Mouse (Mus musculus) liver, embryonic 14.5 days (tissue): ENCODE data around the gene E2f3. TPM values are rescaled to one million over a fixed set of nuclear protein-coding genes. Genes with fewer than 3 reads are reported as not detected.

Source experiments
- ATAC-seq: fragments of 200-750 bp; cut with Nextera tagmentation; 2 replicates; pipeline ENCODE4 v1.8.0; 2017; ENCODE audit warnings: moderate number of reproducible peaks, mild to moderate bottlenecking, moderate library complexity; ENCODE audit not compliant: insufficient read depth
- DNase-seq, 3 experiments: peaks; one replicate each; pipeline ENCODE4 v3.0.0-alpha.2; 2012 to 2013; ENCODE audit warnings: low read depth in 3 of 3, low spot score in 3 of 3
- H3K27ac ChIP-seq: fragments of 300-500 bp; sonication (generic); 2 replicates; pipeline ENCODE4 v1.5.1; 2014; ENCODE audit warnings: moderate library complexity, mild to moderate bottlenecking, control low read depth, inconsistent platforms
- H3K27me3 ChIP-seq: fragments of 300-500 bp; sonication (generic); 2 replicates; pipeline ENCODE4 v1.6.1; 2014; ENCODE audit warnings: mild to moderate bottlenecking, low read length, moderate library complexity; ENCODE audit not compliant: control insufficient read depth, insufficient read depth
- H3K36me3 ChIP-seq: fragments of 300-500 bp; sonication (generic); replicated peaks from 2 replicates; pipeline ENCODE4 v1.6.1; 2014; ENCODE audit warnings: low read depth; ENCODE audit not compliant: control insufficient read depth, insufficient read depth
- H3K4me1 ChIP-seq, 2 experiments: fragments of 200-500 bp in 1 of 2; fragments of 300-500 bp in 1 of 2; sonication (generic) in 1 of 2; replicated peaks; 2 replicates each; pipeline ENCODE4 v1.6.1; 2012 to 2014; ENCODE audit warnings: antibody characterized with exemption in 1 of 2, inconsistent platforms in 1 of 2, low read length in 1 of 2; ENCODE audit not compliant: control insufficient read depth in 2 of 2, insufficient read depth in 2 of 2
- H3K4me2 ChIP-seq: fragments of 300-500 bp; sonication (generic); 2 replicates; pipeline ENCODE4 v1.6.1; 2014; ENCODE audit warnings: low read depth, mild to moderate bottlenecking, control low read depth, moderate library complexity
- H3K4me3 ChIP-seq, 2 experiments: fragments of 200-500 bp in 1 of 2; fragments of 300-500 bp in 1 of 2; sonication (generic) in 1 of 2; 2 replicates each; pipeline ENCODE4 v1.5.1; 2012 to 2014; ENCODE audit warnings: low read depth in 2 of 2, low read length in 2 of 2, mild to moderate bottlenecking in 2 of 2, control low read depth in 1 of 2, inconsistent platforms in 1 of 2, moderate library complexity in 1 of 2; ENCODE audit not compliant: insufficient read depth in 1 of 2
- H3K9ac ChIP-seq: fragments of 300-500 bp; sonication (generic); replicated peaks from 2 replicates; pipeline ENCODE4 v1.6.1; 2014; ENCODE audit warnings: mild to moderate bottlenecking, control low read depth, moderate library complexity
- H3K9me3 ChIP-seq: fragments of 300-500 bp; sonication (generic); 2 replicates; pipeline ENCODE4 v1.6.1; 2016; ENCODE audit warnings: low read length, mixed read lengths; ENCODE audit not compliant: control insufficient read depth
- CTCF ChIP-seq: IDR thresholded peaks from 2 replicates; pipeline ENCODE4 v1.5.1; 2016; ENCODE audit warnings: antibody characterized with exemption, low read depth, control low read depth
- EP300 ChIP-seq: IDR thresholded peaks from 2 replicates; pipeline ENCODE4 v1.6.1; 2016; ENCODE audit warnings: antibody characterized with exemption, low read depth
- WGBS: fragments of 180-500 bp; shearing (Covaris S2); extraction: QIAGEN DNeasy Blood & Tissue Kit; methylation state at CpG from one replicate; pipeline ENCODE4 v1.1.7; 2014; ENCODE audit not compliant: insufficient replicate concordance; 5-methylcytosine and 5-hydroxymethylcytosine counted together
- polyA plus RNA-seq, 2 experiments: library from polyadenylated mRNA; depleted of rRNA in 1 of 2; stranded (reverse) in 1 of 2; unstranded in 1 of 2; fragments of >200 nt; fragmentation: Nextera tagmentation in 1 of 2; extraction: Ambion mirVana in 1 of 2; gene quantifications; 2 replicates each; pipeline versions ENCODE4 v1.2.1 to v1.2.3; 2012 to 2014

Gene E2f3
- polyA plus RNA-seq, 2 experiments, result 3.4 to 5.5 TPM

- TF ChIP-seq EP300 (no peak), CTCF (no peak)
- WGBS, result 91% methylated on average over 9 of the region's 9 CpGs
- Histone ChIP-seq H3K4me1 (no peaks in the 10 kb centered on the region), H3K27me3 (no peaks in the 10 kb centered on the region), H3K4me2 (no peak overlapping the region), H3K4me3 (no peak overlapping the region), H3K27ac (no peak overlapping the region), H3K9ac (no peak overlapping the region), H3K9me3 (no peaks in the 10 kb centered on the region), H3K36me3 (peaks cover 33% of the 10 kb centered on the region)
- DNase-seq (no peak), ATAC-seq (no peak)
Measured at GRCm38 (mm10) chr13:29907995-29908394, 77.9 kb downstream of the E2f3 start.

GRCm38 (mm10) chr13:29906734-29907133 lies 79.1 kb downstream of the E2f3 start:
- H3K36me3 ChIP-seq, result peaks cover 26% of the 10 kb centered on the region
- no peak overlapping the region for H3K27ac ChIP-seq
- 86% methylated on average over 10 of the region's 10 CpGs for WGBS

GRCm38 (mm10) chr13:29903341-29903740 lies 82.5 kb downstream of the E2f3 start:
- no peaks in the 10 kb centered on the region for H3K4me1 ChIP-seq
- ATAC-seq (no peak), DNase-seq (no peak)

More at GRCm38 (mm10) chr13:29906734-29907133, 79.1 kb downstream of the E2f3 start:
- H3K4me2 ChIP-seq, result no peak overlapping the region
- no peak for ATAC-seq
- no peaks in the 10 kb centered on the region for H3K27me3 ChIP-seq
- no peak for DNase-seq
- H3K9ac ChIP-seq, result no peak overlapping the region
- H3K4me1 ChIP-seq, result no peaks in the 10 kb centered on the region
- no peak overlapping the region for H3K4me3 ChIP-seq
- TF ChIP-seq EP300 (no peak), CTCF (no peak)
- H3K9me3 ChIP-seq, result no peaks in the 10 kb centered on the region

GRCm38 (mm10) chr13:29902676-29903075 lies 83.2 kb downstream of the E2f3 start:
- Histone ChIP-seq H3K36me3 (no peaks in the 10 kb centered on the region), H3K9me3 (no peaks in the 10 kb centered on the region), H3K9ac (no peak overlapping the region), H3K27me3 (no peaks in the 10 kb centered on the region), H3K4me3 (no peak overlapping the region), H3K27ac (no peak overlapping the region), H3K4me2 (no peak overlapping the region), H3K4me1 (no peaks in the 10 kb centered on the region)
- ATAC-seq (no peak), DNase-seq (no peak)
- TF ChIP-seq EP300 (no peak), CTCF (no peak)
- 60% methylated on average over 1 of the region's 1 CpGs for WGBS

More at GRCm38 (mm10) chr13:29903341-29903740, 82.5 kb downstream of the E2f3 start:
- Histone ChIP-seq H3K27me3 (no peaks in the 10 kb centered on the region), H3K9ac (no peak overlapping the region), H3K27ac (no peak overlapping the region), H3K4me2 (no peak overlapping the region), H3K36me3 (no peaks in the 10 kb centered on the region), H3K4me3 (no peak overlapping the region), H3K9me3 (no peaks in the 10 kb centered on the region)
- WGBS, result 85% methylated on average over 1 of the region's 1 CpGs
- no peak for TF ChIP-seq CTCF
- TF ChIP-seq EP300, result no peak

GRCm38 (mm10) chr13:29901641-29902040 lies 84.2 kb downstream of the E2f3 start:
- WGBS, result 52% methylated on average over 4 of the region's 4 CpGs
- H3K36me3 ChIP-seq, result no peaks in the 10 kb centered on the region
- no peaks in the 10 kb centered on the region for H3K9me3 ChIP-seq
- H3K4me1 ChIP-seq, result no peaks in the 10 kb centered on the region
- DNase-seq (no peak), ATAC-seq (no peak)
- no peak overlapping the region for H3K9ac ChIP-seq
- H3K27me3 ChIP-seq, result no peaks in the 10 kb centered on the region
- no peak overlapping the region for H3K4me2 ChIP-seq
- H3K4me3 ChIP-seq, result no peak overlapping the region
- TF ChIP-seq EP300 (no peak), CTCF (no peak)
- H3K27ac ChIP-seq, result no peak overlapping the region
